Mouse (Mus musculus) CD4-positive helper T cell, adult 2 months (primary cell): ENCODE results near the gene Mettl9.
A peak's percentile ranks its signal among the peaks of the same experiment; 100 is the strongest.

Source experiments
- DNase-seq: peaks from one replicate; pipeline ENCODE4 v3.0.0-alpha.2; 2012; ENCODE audit warnings: low read depth, missing footprints, low spot score

Gene Mettl9

DNA sequence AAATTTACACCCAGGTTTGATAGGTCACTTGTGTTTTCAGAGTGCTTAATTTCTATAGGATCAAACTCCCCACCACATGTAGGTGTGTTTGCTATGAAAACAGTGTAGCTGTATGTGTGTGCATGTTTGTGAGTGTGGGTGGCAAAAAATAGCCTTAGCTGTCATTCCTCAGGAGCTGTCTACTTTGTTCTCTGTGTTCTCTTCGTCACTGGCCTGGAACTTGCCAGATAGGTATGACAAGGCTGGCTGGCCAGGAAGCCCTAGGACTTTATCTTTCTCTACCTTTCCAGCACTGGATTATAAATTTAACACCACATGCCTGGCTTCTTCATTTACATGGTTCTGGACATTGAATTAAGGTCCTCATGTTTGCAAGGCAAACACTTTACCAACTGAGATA, 10.0 kb downstream of the Mettl9 start:
- no peak for DNase-seq

DNA sequence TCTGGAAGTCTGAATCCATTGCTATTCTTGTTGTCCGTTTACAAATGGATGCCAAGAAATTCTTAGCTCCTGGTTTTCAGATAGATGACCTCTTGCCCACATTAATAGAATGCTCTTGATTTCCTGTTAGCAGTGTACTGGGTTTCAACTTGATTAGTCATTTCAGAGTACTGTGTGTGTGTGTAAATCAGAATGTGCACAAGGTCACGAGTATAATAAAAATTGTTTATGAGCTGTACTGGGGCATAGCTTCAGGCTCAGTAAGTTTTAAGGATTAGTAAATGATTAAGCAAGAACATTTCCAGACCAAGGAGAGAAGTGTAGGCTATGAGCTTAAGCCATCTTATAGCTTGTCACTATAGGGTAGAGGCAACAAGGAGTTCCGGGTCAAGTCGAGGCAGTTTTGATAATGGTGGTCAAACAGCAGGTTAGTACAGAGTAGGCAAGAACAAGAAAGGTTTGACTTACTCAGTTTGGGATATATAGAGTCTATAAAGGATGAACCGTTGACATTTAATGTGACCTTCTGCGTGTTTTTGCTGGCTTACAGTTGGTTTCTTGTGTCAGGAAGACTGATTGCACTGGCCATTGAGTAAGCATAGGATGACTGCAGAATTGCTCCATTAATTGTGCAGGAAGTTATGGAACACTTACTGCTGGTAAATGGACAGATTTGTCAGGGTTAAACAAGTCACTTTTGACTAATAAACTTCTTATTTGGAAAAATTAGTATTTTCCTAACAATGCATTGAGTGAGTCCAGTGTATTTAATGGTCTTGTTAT, 11.6 kb downstream of the Mettl9 start:
- DNase-seq = no peak

DNA sequence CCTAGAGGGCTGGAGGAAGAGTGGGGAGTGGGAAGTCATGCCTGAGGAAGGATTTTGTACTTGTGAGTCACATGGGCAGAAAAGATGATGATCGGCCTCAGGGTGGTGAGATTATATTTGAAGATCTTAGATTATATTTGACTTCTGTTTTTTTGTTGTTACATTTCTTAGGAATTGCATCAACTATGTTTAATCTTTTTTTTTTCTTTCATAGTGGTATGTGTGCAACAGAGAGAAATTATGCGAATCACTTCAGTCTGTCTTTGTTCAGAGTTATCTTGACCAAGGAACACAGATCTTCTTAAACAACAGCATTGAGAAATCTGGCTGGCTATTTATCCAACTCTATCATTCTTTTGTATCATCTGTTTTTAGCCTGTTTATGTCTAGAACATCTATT, 13.4 kb downstream of the Mettl9 start:
- DNase-seq = no peak

DNA sequence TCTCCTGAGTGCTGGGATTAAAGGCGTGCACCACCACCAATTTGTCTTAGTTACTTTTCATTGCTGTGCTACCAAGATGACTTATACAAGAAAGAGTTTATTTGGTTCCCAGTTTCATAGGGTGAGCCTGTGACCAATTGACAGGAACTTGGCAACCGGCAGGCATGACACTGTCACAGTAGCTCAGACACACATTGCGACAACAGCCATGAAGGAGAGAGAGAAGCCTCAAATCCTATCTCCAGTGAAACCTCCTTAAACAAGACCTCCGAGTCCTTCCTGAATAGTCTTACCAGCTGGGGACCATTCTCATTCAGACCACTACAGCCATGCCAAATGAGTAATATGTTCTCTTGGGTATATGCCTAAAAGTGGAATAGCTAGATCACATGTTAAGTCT, 18.8 kb downstream of the Mettl9 start:
- DNase-seq = no peak

DNA sequence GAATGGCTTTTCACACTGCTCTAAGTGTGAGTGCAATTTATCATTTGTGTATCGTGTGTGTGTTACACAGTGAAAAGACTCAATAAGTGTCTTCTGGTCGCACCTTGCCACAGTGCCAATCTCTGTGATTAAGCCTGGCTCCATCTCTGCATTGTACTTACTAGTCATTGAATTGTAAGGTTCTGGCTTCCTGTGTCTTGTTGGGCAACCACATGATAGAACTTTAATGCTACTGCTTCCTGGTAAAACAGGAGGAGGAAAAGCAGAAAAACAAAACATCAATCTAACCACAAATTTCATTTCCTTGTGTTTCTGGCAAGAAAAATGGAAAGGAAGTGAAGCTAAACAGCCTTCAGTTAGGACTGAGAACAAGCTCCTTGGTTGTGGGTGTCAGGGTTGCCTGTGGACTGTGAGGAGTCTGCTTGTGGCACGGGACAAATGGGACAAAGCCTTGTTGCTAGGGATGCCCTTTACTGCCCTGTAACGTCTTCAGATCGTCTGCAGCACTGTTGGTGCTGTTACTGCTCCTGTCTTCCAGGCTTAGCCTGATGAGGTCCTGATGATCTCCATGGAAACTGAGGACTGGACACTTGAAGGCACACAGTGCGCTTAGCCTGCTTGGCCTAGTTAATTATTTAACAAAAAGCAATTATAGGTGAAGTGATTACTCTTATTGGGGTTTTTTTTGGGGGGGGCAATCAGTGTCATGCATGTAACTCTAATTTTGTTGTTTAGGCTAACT, 25.4 kb downstream of the Mettl9 start:
- peak; percentile 78 for DNase-seq

DNA sequence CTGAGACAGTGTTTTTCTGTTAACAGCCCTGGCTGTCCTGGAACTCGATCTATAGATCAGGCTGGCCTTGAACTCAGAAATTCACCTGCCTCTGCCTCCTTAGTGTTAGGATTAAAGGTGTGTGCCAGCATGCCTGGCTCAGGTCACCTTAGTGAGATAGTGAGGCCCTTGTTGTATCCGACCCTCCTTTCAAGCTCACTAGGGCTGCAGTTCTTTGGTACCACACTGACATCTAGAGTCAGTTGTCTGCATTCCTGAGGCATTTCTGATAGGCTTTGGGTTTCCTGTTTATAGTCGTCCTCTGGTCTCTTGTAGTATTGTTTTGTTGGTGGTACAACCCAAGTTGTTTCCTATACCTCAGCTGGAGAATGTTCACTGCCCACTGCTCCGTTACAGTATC, 30.1 kb downstream of the Mettl9 start:
- peak; percentile 74 for DNase-seq

DNA sequence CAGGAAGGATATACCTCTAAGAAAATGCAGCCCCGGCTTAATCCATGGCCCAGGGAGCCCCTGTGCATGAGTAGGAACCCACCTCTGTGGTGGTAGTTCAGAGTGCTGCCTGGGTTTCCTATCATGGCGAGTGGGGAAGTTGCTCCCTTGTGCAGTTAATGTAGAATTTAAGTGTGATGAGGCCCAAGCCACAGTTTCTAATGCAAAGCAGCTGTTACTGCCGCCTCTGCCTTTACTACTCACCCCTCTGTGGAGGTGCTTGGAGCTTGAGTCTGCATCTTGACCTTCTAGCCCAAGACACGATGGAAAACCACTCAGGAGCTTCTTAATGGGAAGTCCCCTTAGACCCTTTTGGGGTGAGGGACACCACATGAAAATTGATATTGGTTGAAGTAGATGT, 37.0 kb downstream of the Mettl9 start:
- no peak for DNase-seq

DNA sequence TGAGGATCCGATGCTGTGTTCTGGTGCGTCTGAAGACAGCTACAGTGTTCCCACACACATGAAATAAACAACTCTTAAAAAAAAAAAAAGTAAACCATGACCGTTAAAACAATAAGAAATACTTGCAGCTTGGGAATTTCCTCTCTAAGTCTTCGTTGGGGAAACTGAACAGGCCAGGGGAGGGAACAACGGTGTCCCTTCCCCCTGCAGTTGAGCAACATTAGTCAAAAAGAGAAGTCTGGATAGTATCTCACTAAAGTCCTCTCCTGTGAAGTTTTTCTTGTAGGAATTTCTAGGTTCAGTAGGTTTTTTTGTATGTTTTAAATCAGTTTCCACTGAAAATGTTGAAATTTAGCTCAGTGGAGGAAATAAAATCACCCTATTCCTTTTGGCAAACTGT, 38.3 kb downstream of the Mettl9 start:
- DNase-seq = no peak

DNA sequence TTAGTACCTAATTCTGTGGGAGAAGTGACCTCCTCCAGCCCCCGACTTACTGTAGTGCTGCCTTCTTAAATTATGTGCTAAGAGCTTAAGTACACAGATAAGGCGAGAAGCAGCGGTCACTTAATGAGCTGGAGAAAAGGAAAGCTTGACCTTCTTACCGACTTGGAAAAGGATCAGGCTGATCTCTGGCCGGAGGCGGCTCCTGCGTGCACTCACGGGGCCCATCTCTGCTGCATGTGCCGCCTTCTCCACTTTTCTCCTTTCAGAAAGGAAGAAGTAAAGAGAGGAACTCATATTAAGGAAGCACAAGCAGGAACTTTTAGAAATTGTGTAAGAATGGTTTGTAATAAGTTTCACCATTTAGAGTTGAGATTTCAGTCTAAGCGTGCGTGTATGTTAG, 40.0 kb downstream of the Mettl9 start, which contains the start of gene Igsf6:
Gene Igsf6 (minus strand): TSS at position 292 of the 400 bp plus-strand sequence.
- DNase-seq = no peak

DNA sequence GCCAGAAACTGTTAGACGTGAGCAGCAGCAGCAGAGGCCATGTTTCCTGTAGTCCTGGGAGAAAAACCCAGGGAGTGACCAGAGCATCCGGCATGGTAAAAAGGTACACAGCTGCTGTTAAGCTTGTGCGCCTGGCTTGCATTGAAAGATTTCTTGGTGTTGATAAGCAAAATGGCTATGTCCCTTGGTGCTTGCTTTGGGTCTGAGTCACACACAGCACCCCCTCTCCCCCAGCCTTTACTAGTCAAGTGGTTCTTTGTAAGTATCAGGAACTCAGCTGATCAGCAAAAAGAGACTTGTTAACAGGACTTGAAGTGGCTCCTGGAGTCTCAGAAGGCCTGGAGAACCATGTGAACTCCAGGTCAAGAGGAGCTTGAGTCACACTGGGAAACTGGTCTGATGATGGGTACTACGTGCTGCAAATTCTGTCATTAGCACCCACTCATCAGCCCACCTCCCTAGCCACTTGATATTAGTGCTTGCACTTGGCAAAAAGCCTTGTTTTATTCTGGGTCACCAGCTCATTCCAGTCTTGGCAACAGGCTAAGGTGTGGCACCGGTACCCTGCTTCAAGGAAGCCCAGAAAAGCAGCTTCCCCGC, 40.7 kb downstream of the Mettl9 start:
- no peak for DNase-seq

DNA sequence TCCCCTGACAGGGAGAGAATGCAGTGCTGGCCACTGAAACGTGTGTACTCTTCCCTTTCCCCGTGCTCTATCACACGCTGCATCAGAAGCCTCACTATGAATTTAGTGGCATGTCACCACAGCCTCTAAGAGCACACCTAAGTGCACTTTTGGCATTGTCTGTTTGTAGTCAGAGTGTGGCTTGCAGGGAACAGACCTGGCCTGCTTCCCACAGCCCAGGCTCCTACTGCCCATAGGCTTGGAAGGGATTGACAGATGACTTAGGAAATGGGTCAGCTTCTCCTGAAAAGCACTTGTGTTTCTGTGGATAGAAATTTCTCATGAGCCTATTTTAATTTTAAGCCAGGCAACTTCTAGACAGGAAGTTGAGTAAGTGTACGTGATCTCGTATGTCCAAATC, 41.2 kb downstream of the Mettl9 start:
- DNase-seq = no peak

DNA sequence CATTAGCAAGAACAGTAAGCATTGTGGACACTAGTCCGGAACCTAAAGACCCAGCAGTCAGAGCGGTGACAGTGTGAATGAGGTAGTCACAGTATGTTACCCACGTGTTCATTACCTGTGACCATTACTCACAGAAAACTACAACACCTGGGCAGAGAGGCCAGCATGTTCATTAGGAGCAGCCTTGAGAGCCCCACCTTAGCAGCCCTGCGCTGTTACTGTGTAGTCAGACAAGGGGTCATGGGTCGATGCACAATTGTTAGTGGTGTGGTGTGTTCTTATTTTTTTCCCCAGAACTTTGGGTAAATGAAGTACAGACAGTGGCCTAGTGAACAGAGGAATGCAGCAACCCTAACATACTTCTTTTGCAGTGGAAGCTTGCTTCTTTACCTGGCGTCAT, 43.1 kb downstream of the Mettl9 start:
- no peak for DNase-seq

DNA sequence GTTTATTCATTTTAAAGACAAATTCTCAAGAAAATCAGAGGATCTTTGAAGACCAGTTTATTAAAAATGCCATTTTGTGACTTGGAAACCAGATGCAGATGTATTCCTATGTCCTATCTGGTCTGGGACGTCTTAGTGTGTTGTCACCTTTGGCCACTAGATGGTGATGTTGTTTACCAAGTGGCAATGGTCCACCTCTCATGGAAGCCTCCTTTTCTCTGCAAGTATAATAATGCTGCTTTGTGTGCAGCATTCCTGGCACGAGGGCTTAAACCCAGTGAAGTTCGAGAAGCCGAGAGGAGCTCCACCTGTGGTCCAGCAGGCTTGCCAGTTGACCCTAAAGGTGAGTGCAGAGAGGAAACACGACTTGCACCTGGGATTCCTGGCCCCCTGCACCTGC, 43.6 kb downstream of the Mettl9 start:
- DNase-seq = peak; percentile 35

DNA sequence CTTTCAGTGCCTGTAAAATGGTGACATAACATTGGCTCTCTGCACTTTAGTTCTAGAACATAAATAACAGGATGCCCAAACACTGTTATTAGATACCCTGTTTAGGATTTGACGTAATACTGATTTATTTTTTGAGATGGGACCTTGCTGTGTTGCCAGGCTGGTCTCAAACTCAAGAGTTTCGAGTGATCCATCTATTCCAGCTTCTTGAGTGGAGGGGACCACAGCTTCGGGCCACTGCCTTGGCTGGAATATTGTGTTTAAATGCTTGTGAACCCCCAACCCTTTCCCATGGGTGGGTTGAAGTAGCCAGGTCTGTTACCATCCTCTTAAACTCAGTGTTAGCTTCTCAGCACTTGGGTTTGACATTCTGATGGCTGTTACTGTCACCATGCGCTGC, 47.1 kb downstream of the Mettl9 start, which contains the start of gene Otoa:
Gene Otoa (plus strand): TSS at position 301 of the 400 bp plus-strand sequence.
- no peak for DNase-seq

DNA sequence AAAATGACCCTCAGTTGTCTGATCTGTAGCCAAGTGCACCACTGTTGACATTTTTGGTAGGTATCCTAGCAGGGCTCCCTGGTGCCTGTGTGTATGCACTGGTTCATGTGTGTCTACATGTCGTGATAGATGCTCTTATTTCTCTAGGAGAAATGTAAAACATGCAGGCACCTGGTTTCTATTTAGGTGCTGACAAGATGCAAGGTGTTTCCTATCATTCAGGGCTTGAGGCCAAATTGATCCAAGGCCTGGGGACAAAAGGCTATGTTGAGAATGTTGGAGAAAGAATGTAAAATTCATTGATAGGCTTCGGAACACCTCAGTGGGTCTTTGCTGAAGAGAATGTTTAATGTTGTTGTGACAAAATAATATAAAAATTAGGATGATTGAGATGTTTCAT, 47.6 kb downstream of the Mettl9 start:
- no peak for DNase-seq

DNA sequence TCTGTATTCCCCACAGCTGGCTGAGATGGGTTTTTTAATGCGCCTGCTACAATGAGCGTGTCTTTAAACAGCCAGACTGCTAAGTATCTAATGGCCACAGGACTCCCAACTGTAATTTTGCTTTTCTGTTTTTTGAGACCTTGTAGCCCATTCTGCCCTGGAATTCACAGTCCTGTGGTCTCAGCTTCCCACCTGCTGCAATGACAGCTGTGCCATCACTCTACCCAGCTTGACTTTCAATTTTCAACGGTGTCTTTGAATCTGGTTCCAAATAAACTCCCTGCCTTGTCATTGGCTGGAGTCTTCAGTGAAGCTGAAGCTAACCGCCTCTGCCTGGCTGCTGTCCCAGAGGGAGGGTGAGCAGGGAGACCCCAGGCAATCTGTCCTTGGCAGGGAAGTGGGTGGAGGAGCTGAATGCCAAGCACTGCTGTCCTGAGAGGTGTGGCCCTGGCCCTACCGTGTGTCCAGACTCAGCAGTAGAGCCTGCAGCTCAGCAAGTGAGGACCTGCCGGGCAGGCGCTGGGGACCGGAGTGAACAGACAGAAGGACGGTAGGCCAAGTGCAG, 48.8 kb downstream of the Mettl9 start:
- no peak for DNase-seq

DNA sequence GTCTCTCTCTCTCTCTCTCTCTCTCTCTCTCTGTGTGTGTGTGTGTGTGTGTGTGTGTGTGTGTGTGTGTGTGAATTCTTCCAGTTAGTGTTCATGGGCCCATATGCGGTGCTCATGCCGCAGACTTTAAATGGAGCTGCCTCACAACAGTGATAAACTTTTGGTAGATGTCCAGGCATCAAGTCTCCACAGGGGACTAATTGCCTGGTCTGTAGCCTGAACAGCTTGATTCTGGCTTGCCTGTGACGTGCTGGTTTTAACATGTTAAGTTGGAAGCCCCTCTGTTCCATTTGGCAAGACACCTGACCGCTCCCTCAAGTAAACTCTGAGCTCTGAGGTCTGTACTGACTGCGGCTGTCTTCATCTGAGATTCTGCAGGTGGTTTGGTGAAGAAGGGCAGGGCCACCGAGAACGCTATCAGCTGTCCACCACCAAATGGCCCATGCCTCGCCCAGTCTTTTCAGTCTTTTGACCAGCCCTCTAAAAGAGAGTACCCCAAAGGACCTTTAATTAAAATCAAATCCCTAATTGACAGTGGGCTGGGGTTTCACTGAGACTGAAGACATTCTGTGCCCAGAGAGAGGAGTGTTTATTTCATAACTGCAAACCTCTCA, 50.7 kb downstream of the Mettl9 start:
- no peak for DNase-seq

DNA sequence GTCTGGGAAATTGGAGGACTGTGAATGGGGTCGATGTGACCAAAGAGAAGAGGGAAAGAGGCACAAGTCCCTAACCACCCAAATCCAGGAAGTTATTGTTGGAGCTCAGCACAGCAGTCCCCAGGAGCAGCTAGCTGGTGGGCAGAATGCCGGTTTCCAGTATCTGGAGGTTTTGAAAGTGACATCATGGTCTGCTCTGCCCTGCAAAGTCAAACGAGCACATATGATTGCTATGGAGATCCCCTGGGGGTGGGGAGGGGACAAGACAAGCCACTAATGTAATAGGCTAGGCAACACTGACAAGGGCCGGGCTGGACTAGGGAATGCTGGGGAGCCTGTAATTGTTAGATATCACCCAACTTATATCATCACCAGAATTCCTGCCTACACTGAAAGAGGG, 51.3 kb downstream of the Mettl9 start:
- DNase-seq = no peak

DNA sequence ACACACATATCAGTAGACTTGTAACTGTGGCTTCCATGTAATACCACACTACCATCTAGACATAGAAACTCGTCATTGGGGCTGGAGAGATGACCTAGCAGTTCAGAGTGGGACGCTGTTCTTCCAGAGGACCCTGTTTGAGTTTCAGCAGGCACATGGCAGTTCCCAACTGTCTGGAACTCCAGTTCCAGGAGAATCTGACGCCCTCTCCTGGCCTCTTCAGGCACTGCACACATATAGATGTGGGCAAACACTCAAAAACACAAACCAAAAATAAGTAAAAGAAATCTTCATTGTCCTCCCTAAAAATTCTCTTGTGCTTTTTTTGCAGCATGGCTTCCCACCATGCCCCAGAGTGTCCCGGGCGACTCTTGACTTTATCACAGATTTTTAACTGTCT, 54.5 kb downstream of the Mettl9 start:
- DNase-seq = no peak

DNA sequence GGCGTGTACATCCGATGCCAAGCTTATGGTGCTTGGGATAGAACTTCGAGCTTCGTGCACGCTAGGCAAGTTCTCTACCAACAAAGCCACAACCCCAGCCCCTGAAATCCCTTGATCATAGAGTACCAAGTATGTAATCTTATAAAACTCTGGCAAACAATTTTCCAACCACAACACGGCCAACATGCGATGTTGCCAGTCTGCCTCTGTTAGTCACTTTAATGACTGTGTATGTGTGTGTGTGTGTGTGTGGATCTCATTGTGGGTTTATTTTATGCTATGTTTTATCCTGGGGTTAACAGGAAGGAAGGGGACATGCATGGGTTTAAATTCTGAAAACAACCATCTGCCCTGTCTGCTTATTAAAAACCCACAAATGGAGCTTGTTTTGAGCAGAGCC, 56.5 kb downstream of the Mettl9 start:
- DNase-seq = no peak

DNA sequence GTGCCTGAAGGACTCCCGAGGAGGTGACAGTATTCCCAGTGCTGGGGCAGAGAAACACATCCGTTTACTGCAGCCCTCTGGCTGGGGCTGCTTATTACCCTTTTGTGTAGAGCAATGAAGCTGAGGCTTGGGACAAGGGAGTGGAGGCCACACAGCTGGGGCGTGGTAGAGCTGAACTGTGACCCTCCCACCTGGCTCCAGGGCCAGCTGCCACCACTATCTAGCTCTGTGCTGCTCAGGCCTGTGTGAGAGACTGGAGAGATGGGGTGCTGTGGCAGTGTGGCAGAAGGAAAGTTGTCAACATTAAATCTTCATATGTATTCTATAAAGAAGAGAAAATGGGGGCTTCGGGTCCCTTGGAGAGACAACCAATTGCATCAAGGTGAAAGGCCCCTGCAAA, 58.8 kb downstream of the Mettl9 start:
- no peak for DNase-seq
